Mouse (Mus musculus) midbrain, postnatal 0 days (tissue): Measurements from ENCODE around the gene Mfsd4a. TPM values are rescaled to one million over a fixed set of nuclear protein-coding genes. Genes with fewer than 3 reads are reported as not detected.
A peak's percentile ranks its signal among the peaks of the same experiment; 100 is the strongest.

Source experiments
- ATAC-seq: fragments of 200-750 bp; cut with Nextera tagmentation; 2 replicates; pipeline ENCODE4 v1.8.0; 2017; ENCODE audit warnings: moderate number of reproducible peaks, mild to moderate bottlenecking, moderate TSS enrichment, moderate library complexity; ENCODE audit not compliant: low FRiP score
- DNase-seq: peaks from one replicate; pipeline ENCODE4 v3.0.0-alpha.2; 2015; ENCODE audit warnings: low spot score
- H3K27ac ChIP-seq: fragments of 300-500 bp; sonication (generic); 2 replicates; pipeline ENCODE4 v1.5.1; 2014; ENCODE audit warnings: low read depth, mild to moderate bottlenecking, low read length, mixed read lengths
- H3K27me3 ChIP-seq: fragments of 300-500 bp; sonication (generic); 2 replicates; pipeline ENCODE4 v1.6.1; 2014; ENCODE audit warnings: low read length, control low read depth, mixed read lengths; ENCODE audit not compliant: insufficient read depth
- H3K36me3 ChIP-seq: fragments of 300-500 bp; sonication (generic); 2 replicates; pipeline ENCODE4 v1.6.1; 2014; ENCODE audit warnings: low read length, control low read depth, mixed read lengths; ENCODE audit not compliant: insufficient read depth
- H3K4me1 ChIP-seq: fragments of 300-500 bp; sonication (generic); 2 replicates; pipeline ENCODE4 v1.6.1; 2014; ENCODE audit warnings: mild to moderate bottlenecking, control low read depth, antibody characterized with exemption, low read length, mixed read lengths; ENCODE audit not compliant: insufficient read depth
- H3K4me2 ChIP-seq: fragments of 300-500 bp; sonication (generic); 2 replicates; pipeline ENCODE4 v1.6.1; 2014; ENCODE audit warnings: low read depth, mild to moderate bottlenecking, low read length, mixed read lengths; ENCODE audit not compliant: poor library complexity, severe bottlenecking
- H3K4me3 ChIP-seq: fragments of 300-500 bp; sonication (generic); 2 replicates; pipeline ENCODE4 v1.5.1; 2014; ENCODE audit warnings: low read depth, mild to moderate bottlenecking, low read length, moderate library complexity
- H3K9ac ChIP-seq: fragments of 300-500 bp; sonication (generic); replicated peaks from 2 replicates; pipeline ENCODE4 v1.6.1; 2014; ENCODE audit warnings: mild to moderate bottlenecking, low read length, moderate library complexity, mixed read lengths; ENCODE audit not compliant: poor library complexity, severe bottlenecking
- H3K9me3 ChIP-seq: fragments of 300-500 bp; sonication (generic); 2 replicates; pipeline ENCODE4 v1.6.1; 2016; ENCODE audit warnings: low read length, control low read depth
- CTCF ChIP-seq: IDR thresholded peaks from 2 replicates; pipeline ENCODE4 v1.5.1; 2016; ENCODE audit warnings: antibody characterized with exemption, mild to moderate bottlenecking
- WGBS: fragments of 180-500 bp; shearing (Covaris S2); extraction: QIAGEN DNeasy Blood & Tissue Kit; methylation state at CpG from one replicate; pipeline ENCODE4 v1.1.7; 2014; 5-methylcytosine and 5-hydroxymethylcytosine counted together
- polyA plus RNA-seq: library from polyadenylated mRNA; unstranded; fragments of >200 nt; fragmentation: Nextera tagmentation; extraction: Ambion mirVana; gene quantifications from 2 replicates; pipeline ENCODE4 v1.2.1, GENCODE M21; 2015
- total RNA-seq: library from RNA; depleted of rRNA; stranded (reverse); fragments of >200 nt; gene quantifications from 2 replicates; pipeline ENCODE4 v1.2.3, GENCODE M21; 2014

Mfsd4a gene
- total and polyA plus RNA-seq, 2 experiments from 2014 or later = 9.0 to 9.2 TPM

DNA sequence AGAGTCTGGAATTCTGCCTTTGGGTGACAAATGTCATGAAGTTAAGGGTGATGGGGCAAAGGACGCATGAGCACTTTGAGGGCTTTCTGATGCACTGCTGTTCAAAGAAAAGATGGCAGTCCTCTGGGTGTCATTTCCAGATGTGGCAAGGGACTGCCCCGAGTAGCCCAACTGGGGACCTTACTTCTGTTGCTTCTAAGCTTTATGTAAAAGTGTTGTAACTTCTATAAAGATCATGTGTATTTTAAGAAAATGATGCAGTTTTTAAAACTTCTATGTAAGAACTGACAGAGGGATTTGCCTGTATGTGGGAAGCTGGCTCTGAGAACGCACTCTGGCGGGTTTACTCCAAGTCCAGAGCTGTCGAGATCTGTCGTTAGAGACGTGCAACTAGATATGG, 35.7 kb downstream of the Mfsd4a start:
- Histone ChIP-seq H3K27me3 (no peaks in the 10 kb centered on the region), H3K4me2 (no peak overlapping the region), H3K9me3 (no peaks in the 10 kb centered on the region), H3K27ac (no peak overlapping the region), H3K4me3 (no peak overlapping the region), H3K36me3 (peaks cover 22% of the 10 kb centered on the region), H3K9ac (no peak overlapping the region), H3K4me1 (no peaks in the 10 kb centered on the region)
- TF ChIP-seq CTCF = no peak
- 92% methylated on average over 7 of the region's 7 CpGs for WGBS
- DNase-seq (no peak), ATAC-seq (no peak)

DNA sequence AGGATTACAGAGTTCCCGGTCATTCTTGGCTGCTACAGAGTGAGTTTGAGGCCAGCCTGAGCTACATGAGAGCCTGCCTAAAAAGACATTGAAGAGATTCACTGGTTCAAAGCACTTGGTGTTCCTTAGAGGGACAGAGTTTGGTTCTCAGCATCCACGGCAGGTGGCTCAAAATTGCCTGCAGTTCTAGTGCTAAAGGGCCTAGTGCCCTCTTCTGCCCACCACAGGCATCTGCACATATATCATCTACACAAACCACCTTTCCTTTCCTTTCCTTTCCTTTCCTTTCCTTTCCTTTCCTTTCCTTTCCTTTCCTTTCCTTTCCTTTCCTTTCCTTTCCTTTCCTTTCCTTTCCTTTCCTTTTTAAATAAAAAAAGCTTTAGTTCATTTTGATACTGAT, 37.3 kb downstream of the Mfsd4a start:
- H3K9ac ChIP-seq = no peak overlapping the region
- H3K4me2 ChIP-seq = no peak overlapping the region
- WGBS = 72% methylated on average over 2 of the region's 2 CpGs
- H3K4me1 ChIP-seq = no peaks in the 10 kb centered on the region
- H3K4me3 ChIP-seq = no peak overlapping the region
- no peaks in the 10 kb centered on the region for H3K9me3 ChIP-seq
- peak; percentile 51 for TF ChIP-seq CTCF
- DNase-seq (no peak), ATAC-seq (no peak)
- H3K36me3 ChIP-seq = peaks cover 22% of the 10 kb centered on the region
- no peaks in the 10 kb centered on the region for H3K27me3 ChIP-seq
- no peak overlapping the region for H3K27ac ChIP-seq

DNA sequence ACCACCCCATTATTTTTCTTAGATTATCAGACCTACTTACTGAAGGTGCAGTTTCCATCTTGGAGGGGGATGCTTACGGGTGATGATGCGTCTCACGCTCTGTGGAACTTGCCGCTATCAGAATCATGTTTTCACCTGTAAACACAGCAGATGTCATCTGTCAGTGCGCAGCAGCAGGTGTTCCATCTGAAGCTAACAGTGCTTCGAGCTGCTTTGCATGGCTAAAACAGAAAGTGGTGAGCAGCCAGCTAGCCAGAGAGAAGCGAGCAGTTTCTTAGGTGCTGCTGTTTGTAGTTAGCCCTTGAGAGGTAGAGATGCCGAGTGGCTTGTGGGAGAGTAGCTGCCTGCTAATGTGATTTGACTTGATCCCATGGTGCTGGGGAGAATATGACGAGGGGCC, 39.4 kb downstream of the Mfsd4a start:
- Histone ChIP-seq H3K27ac (no peak overlapping the region), H3K9me3 (no peaks in the 10 kb centered on the region), H3K4me1 (no peaks in the 10 kb centered on the region), H3K9ac (no peak overlapping the region), H3K4me2 (no peak overlapping the region), H3K36me3 (peaks cover 35% of the 10 kb centered on the region), H3K27me3 (no peaks in the 10 kb centered on the region), H3K4me3 (no peak overlapping the region)
- 89% methylated on average over 9 of the region's 9 CpGs for WGBS
- ATAC-seq (no peak), DNase-seq (no peak)
- no peak for TF ChIP-seq CTCF

DNA sequence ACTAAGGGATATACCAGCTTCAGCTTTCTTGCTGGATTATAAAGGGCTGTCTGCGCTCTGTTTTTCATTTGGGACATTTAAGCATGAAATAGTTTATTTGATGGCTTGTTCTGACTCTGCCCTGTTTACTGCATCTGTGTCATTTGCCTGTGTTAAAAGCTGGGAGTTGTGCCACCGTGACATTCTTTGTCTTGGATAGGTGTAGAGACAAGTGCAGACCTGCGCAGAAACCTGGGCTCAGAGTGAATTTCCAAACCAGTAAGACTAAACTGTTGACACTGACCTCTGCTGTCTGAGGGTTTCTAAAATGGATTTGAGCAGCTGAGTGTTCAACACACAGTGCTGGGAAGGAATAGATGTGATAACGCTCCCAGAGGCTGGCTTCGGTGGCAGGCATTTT, 39.9 kb downstream of the Mfsd4a start:
- no peak for ATAC-seq
- H3K4me3 ChIP-seq = no peak overlapping the region
- no peak overlapping the region for H3K9ac ChIP-seq
- no peaks in the 10 kb centered on the region for H3K4me1 ChIP-seq
- 96% methylated on average over 5 of the region's 5 CpGs for WGBS
- no peaks in the 10 kb centered on the region for H3K9me3 ChIP-seq
- no peak overlapping the region for H3K4me2 ChIP-seq
- H3K36me3 ChIP-seq = peaks cover 33% of the 10 kb centered on the region
- H3K27me3 ChIP-seq = no peaks in the 10 kb centered on the region
- no peak overlapping the region for H3K27ac ChIP-seq
- no peak for TF ChIP-seq CTCF
- DNase-seq = no peak

DNA sequence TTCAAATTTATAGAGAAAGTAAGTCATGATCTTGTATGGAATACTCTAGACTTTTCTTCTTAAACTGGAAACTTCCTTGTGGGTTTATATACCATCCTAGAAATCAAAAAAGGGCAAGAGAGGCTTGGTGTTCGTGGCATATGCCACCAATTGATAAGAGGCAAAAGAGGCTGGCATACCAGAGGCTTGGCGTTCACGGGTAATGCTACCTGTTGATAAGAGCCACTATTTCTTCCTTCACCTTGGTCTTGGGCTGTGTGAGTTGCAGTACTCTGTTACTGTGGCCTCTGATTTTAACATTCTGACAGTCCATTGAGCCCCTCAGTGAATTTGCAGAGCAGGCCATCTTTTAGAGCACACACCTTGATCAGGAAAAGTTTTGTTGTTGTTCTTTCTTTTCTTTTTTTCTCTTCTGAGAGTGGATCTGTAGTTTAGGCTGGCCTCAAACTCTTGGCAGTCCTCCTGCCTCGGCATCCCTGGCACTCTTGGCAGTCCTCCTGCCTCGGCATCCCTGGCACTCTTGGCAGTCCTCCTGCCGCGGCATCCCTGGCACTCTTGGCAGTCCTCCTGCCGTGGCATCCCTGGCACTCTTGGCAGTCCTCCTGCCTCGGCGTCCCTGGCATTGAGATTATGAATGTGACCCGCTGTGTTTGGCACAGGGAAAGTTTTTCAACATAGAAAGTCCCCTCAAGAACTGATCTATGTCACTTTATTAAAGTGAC, 40.8 kb downstream of the Mfsd4a start:
- Histone ChIP-seq H3K4me2 (no peak overlapping the region), H3K27me3 (no peaks in the 10 kb centered on the region), H3K36me3 (peaks cover 30% of the 10 kb centered on the region), H3K4me1 (no peaks in the 10 kb centered on the region), H3K27ac (no peak overlapping the region), H3K9me3 (no peaks in the 10 kb centered on the region), H3K9ac (no peak overlapping the region), H3K4me3 (no peak overlapping the region)
- WGBS = 85% methylated on average over 11 of the region's 11 CpGs
- DNase-seq (no peak), ATAC-seq (no peak)
- no peak for TF ChIP-seq CTCF

DNA sequence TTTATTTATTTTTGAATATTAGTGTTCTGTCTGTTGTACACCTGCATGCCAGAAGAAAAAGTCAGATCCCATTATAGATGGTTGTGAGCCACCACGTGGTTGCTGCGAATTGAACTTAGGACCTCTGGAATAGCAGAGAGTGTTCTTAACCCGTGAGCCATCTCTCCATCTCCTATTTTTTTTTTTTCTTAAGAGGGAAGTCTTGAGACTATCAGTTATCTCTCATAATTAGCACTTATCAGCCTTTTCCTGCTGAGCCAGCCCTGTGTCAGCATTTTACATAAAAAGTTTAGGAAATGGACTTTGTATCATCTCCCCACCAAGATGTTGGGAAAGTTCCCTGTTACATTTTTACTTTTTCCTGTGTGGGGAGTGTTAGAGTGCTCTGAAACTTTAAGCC, 45.8 kb downstream of the Mfsd4a start:
- no peak for DNase-seq
- no peak for TF ChIP-seq CTCF
- Histone ChIP-seq H3K4me2 (no peak overlapping the region), H3K27ac (no peak overlapping the region), H3K4me3 (no peak overlapping the region), H3K4me1 (no peaks in the 10 kb centered on the region), H3K9me3 (no peaks in the 10 kb centered on the region), H3K9ac (no peak overlapping the region), H3K36me3 (peaks cover 46% of the 10 kb centered on the region), H3K27me3 (no peaks in the 10 kb centered on the region)
- 91% methylated on average over 3 of the region's 3 CpGs for WGBS
- no peak for ATAC-seq
